Mouse (Mus musculus) kidney, embryonic 14.5 days (tissue): ENCODE measurements around the gene Hoxb1. TPM values are rescaled to one million over a fixed set of nuclear protein-coding genes. Genes with fewer than 3 reads are reported as not detected.

Experiments used
- ATAC-seq: fragments of 200-750 bp; cut with Nextera tagmentation; 2 replicates; pipeline ENCODE4 v1.8.0; 2017; ENCODE audit warnings: moderate number of reproducible peaks, mild to moderate bottlenecking, moderate TSS enrichment, moderate library complexity; ENCODE audit not compliant: low FRiP score, low TSS enrichment
- H3K27ac ChIP-seq: fragments of 300-500 bp; sonication (generic); 2 replicates; pipeline ENCODE4 v1.5.1; 2014; ENCODE audit warnings: low read depth, mild to moderate bottlenecking, low read length, moderate library complexity, mixed read lengths
- H3K27me3 ChIP-seq: fragments of 300-500 bp; sonication (generic); 2 replicates; pipeline ENCODE4 v1.6.1; 2014; ENCODE audit warnings: mild to moderate bottlenecking, low read length; ENCODE audit not compliant: control insufficient read depth, insufficient read depth
- H3K36me3 ChIP-seq: fragments of 300-500 bp; sonication (generic); 2 replicates; pipeline ENCODE4 v1.6.1; 2014; ENCODE audit warnings: low read length, mixed read lengths; ENCODE audit not compliant: control insufficient read depth, insufficient read depth
- H3K4me1 ChIP-seq: fragments of 300-500 bp; sonication (generic); 2 replicates; pipeline ENCODE4 v1.6.1; 2014; ENCODE audit warnings: low read length, mixed read lengths; ENCODE audit not compliant: control insufficient read depth, insufficient read depth
- H3K4me2 ChIP-seq: fragments of 300-500 bp; sonication (generic); replicated peaks from 2 replicates; pipeline ENCODE4 v1.6.1; 2014; ENCODE audit warnings: low read depth, mild to moderate bottlenecking, low read length
- H3K4me3 ChIP-seq: fragments of 300-500 bp; sonication (generic); 2 replicates; pipeline ENCODE4 v1.5.1; 2014; ENCODE audit warnings: mild to moderate bottlenecking, low read length
- H3K9ac ChIP-seq: fragments of 300-500 bp; sonication (generic); 2 replicates; pipeline ENCODE4 v1.6.1; 2014; ENCODE audit warnings: low read depth, mild to moderate bottlenecking, low read length, moderate library complexity
- H3K9me3 ChIP-seq: fragments of 300-500 bp; sonication (generic); 2 replicates; pipeline ENCODE4 v1.6.1; 2016; ENCODE audit warnings: low read length; ENCODE audit not compliant: control insufficient read depth
- WGBS: fragments of 180-500 bp; shearing (Covaris S2); extraction: QIAGEN DNeasy Blood & Tissue Kit; methylation state at CpG from one replicate; pipeline ENCODE4 v1.1.7; 2014; 5-methylcytosine and 5-hydroxymethylcytosine counted together
- polyA plus RNA-seq: library from polyadenylated mRNA; unstranded; fragments of >200 nt; fragmentation: Nextera tagmentation; extraction: Ambion mirVana; gene quantifications from 2 replicates; pipeline ENCODE4 v1.2.1, GENCODE M21; 2014

The Hoxb1 gene
- polyA plus RNA-seq, 1 experiment from 2014 or later = 0.37 TPM

DNA sequence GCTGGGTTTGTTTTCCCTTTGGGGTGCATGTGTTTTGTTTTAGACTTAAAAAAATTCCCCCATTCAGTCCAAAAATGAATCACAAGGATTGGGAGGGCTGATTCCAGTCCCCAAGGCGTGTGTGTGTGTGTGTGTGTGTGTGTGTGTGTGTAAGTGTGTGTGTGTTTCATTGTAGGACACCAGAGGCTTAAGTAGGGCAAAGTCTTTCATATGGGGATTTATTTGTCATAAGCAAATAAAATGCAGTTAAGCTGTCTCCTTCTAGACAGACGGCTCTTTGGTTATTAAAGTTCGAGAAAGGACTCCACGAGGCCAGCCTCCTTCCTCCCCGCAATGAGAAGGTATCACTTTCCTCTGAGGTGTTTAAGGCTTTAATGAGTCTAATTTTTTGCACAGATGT lies 43.7 kb upstream of the Hoxb1 start:
- Histone ChIP-seq H3K27me3 (no peaks in the 10 kb centered on the region), H3K4me2 (peak overlapping the region; percentile 95), H3K36me3 (peaks cover 19% of the 10 kb centered on the region), H3K27ac (peak overlapping the region; percentile 100), H3K4me1 (peaks cover 67% of the 10 kb centered on the region), H3K9me3 (no peaks in the 10 kb centered on the region), H3K9ac (peak overlapping the region; percentile 99), H3K4me3 (peak overlapping the region; percentile 53)
- no peak for ATAC-seq
- 19% methylated on average over 5 of the region's 5 CpGs for WGBS

DNA sequence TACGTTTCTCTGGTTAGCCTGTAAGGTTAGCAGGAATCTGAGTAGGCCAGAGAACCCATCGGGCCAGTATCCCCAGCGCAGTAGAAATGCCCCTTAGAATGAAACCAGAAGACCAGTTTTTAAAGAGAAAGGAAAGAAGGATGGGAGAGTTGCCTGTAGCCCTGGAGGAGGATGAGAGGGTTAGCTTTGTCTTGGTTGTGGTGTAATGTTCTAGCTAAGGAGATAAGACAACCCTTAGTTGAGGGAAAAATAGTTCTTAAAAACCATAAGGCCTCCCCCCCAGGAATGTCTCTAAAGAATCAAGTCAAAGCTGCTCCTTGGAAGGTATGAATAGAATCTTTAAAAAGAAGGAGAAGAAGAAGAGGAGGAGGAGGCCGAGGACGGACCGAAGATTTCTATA lies 42.8 kb upstream of the Hoxb1 start:
- Histone ChIP-seq H3K4me1 (peaks cover 74% of the 10 kb centered on the region), H3K9ac (peak overlapping the region; percentile 99), H3K27me3 (no peaks in the 10 kb centered on the region), H3K4me3 (peak overlapping the region; percentile 53), H3K36me3 (peaks cover 26% of the 10 kb centered on the region), H3K9me3 (no peaks in the 10 kb centered on the region), H3K27ac (peak overlapping the region; percentile 100), H3K4me2 (peak overlapping the region; percentile 95)
- 5% methylated on average over 6 of the region's 6 CpGs for WGBS
- ATAC-seq = no peak

DNA sequence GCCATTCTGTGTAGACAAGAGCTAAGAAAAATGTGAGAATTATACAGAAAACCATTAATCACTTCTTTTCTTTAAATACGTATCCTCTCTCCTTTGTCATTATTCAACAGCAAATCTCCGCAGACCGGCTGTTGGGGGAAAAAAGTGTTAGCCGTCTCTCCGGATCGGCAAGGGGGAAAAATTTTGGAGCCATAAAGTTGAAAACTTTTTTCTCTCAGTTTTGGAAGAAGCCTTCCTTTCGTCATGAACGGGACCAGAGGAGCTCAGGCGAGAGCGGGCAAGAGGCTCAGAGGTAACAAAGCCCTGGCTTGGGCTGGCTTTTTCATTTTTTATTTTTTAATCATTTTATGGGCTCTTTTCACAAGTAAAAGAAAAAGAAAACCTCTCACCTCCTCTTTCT lies 42.4 kb upstream of the Hoxb1 start, which contains the start of gene Hoxb3:
Hoxb3 (plus strand) TSS at position 173 of the 400 bp plus-strand sequence.
- WGBS = 24% methylated on average over 10 of the region's 10 CpGs
- Histone ChIP-seq H3K4me2 (peak within 1 kb of the TSS; percentile 95), H3K36me3 (peaks cover 28% of the 10 kb centered on the region), H3K27me3 (no peaks in the 10 kb centered on the region), H3K9ac (peak within 1 kb of the TSS; percentile 99), H3K4me1 (peaks cover 74% of the 10 kb centered on the region), H3K4me3 (peak within 1 kb of the TSS; percentile 53), H3K9me3 (no peaks in the 10 kb centered on the region), H3K27ac (peak within 1 kb of the TSS; percentile 100)
- ATAC-seq = no peak

DNA sequence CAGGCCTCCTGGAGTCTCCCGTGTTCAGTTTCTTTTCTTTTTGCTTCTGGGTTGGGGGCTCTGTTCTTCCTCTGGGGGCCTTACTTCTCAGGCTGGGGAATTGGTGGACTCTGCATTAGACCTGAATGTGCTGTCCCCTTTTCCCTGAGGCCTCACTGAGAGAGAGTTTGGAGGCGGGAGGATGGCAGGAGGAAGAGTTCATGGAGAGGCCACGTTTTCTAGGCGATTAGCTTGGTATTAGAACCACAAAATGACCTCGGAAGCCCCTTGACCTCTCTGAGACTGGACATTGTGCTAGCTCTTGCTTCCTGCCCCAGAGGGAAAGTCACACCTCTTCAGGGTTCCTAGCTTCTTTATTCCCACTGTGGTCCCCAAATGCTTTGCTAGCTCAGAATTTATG lies 41.4 kb upstream of the Hoxb1 start:
- Histone ChIP-seq H3K9me3 (no peaks in the 10 kb centered on the region), H3K9ac (peak overlapping the region; percentile 99), H3K36me3 (peaks cover 28% of the 10 kb centered on the region), H3K4me3 (peak overlapping the region; percentile 53), H3K27me3 (no peaks in the 10 kb centered on the region), H3K27ac (peak overlapping the region; percentile 100), H3K4me1 (peaks cover 79% of the 10 kb centered on the region), H3K4me2 (peak overlapping the region; percentile 95)
- ATAC-seq = no peak
- 4% methylated on average over 5 of the region's 5 CpGs for WGBS

DNA sequence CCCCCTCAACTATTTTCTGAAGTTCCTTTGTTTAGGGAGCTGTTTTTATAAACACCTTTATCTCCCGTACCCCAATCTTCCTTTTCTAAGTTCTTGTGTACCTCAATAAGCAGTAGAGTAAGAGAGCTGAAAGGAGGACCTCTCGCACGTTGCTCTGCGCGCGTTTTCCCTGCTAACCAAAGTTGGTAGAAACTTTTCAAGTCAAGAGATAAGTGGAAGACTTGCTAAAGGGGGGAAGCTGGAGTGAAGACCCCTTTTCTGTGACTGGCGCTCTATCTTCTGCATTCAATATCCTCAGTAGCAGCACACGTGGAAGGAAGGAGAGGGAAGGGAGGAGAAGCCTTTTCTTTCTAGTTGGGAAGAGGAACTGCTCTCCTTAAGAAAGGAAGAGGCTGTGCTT lies 40.6 kb upstream of the Hoxb1 start:
- peak overlapping the region; percentile 99 for H3K9ac ChIP-seq
- H3K4me1 ChIP-seq = peaks cover 87% of the 10 kb centered on the region
- H3K9me3 ChIP-seq = no peaks in the 10 kb centered on the region
- peak overlapping the region; percentile 100 for H3K27ac ChIP-seq
- peaks cover 30% of the 10 kb centered on the region for H3K36me3 ChIP-seq
- 19% methylated on average over 8 of the region's 8 CpGs for WGBS
- peak overlapping the region; percentile 53 for H3K4me3 ChIP-seq
- ATAC-seq = no peak
- H3K4me2 ChIP-seq = peak overlapping the region; percentile 95
- H3K27me3 ChIP-seq = no peaks in the 10 kb centered on the region

DNA sequence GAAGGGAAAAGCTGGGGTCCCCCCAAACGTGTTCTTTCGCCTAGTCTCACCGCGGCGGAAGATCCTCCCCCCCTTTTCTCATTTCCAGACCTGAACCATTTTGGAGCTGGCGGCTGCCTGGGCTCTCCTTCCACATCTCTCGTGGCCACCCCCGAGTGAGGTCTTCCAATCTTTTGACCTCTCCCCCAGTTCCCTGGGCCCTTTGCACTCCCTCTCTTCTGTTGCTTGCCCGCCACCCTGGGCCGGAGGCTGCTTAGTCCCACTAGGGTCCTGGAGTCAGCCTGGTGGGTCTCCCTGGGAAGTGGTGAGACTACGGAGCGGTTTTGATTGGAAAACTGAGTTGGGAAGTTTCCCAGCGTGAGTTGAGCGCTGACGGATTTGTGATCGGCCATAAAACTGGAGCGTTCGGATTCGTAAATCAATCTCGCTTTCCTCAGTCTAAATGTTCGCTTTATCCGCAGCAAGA lies 39.8 kb upstream of the Hoxb1 start:
- 8% methylated on average over 22 of the region's 22 CpGs for WGBS
- Histone ChIP-seq H3K4me2 (peak overlapping the region; percentile 95), H3K4me3 (peak overlapping the region; percentile 53), H3K27ac (peak overlapping the region; percentile 100), H3K9ac (peak overlapping the region; percentile 99), H3K4me1 (peaks cover 89% of the 10 kb centered on the region), H3K36me3 (peaks cover 30% of the 10 kb centered on the region), H3K9me3 (no peaks in the 10 kb centered on the region), H3K27me3 (no peaks in the 10 kb centered on the region)
- peak; percentile 51 for ATAC-seq

DNA sequence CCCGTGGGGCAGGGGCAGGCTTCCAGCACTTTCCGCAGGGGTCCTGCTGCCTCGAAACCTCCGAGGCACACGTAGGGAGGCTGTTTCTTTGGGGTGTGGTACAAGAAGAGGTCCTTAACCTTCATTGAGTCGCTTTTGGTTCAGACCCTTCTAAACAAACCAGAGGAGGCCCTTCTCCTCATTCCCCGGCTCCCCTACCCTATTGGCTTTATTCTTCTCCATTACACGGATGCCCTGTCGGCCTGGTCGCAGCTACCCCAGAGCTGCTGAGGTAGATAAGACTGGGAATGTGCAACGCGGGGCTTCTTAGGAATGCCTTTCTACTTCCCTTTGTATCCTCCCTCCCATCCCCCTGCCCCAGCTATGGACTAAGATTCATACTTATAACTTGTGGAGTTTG lies 38.8 kb upstream of the Hoxb1 start:
- ATAC-seq = no peak
- H3K4me2 ChIP-seq = peak overlapping the region; percentile 95
- WGBS = 21% methylated on average over 12 of the region's 12 CpGs
- H3K36me3 ChIP-seq = peaks cover 31% of the 10 kb centered on the region
- H3K9ac ChIP-seq = peak overlapping the region; percentile 99
- H3K4me1 ChIP-seq = peaks cover 94% of the 10 kb centered on the region
- H3K4me3 ChIP-seq = peak overlapping the region; percentile 53
- peak overlapping the region; percentile 100 for H3K27ac ChIP-seq
- no peaks in the 10 kb centered on the region for H3K9me3 ChIP-seq
- H3K27me3 ChIP-seq = no peaks in the 10 kb centered on the region

DNA sequence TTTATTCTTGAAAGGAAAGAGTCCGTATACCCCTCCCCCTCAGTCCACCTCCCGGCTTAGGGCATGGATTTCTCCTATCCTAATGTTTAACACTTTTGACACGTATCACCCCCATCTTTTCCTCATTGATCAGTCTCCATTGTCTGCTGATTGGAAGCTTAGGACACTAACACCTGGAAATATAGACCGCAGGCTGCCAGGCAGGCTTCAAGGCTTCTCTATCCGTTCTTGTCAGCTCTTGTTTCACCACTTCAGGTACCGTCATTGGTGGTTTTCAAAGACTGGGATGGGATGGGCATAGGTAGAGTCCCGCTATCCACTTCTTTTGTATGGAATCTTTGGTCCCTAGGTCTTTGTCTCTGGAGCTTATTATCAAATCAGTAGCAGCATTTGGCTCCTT lies 38.4 kb upstream of the Hoxb1 start:
- Histone ChIP-seq H3K27me3 (no peaks in the 10 kb centered on the region), H3K27ac (peak overlapping the region; percentile 100), H3K9me3 (no peaks in the 10 kb centered on the region), H3K4me3 (peak overlapping the region; percentile 53; the same call in 1 of the 2 replicates), H3K9ac (peak overlapping the region; percentile 99), H3K4me1 (peaks cover 94% of the 10 kb centered on the region), H3K4me2 (peak overlapping the region; percentile 95), H3K36me3 (peaks cover 31% of the 10 kb centered on the region)
- ATAC-seq = no peak
- WGBS = 32% methylated on average over 7 of the region's 7 CpGs

DNA sequence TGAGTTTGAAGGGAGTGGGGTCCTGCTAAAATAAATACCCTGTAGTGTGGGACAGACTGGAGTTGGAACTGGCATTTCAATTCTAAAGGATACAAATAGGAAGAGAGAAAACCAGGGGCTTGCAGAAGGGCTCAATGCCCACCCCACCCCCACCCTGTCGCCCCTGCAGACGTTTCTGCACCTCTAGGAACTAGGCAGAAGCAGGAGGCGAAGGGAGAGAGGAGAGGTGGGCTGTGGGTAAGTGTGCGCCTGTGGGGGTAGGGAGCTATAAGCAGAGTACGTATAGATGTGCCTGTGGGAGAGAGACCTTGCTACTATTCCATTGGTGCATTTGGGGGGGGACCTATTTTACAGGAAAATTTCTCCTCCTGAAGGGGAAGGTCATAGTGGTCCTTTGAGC lies 37.8 kb upstream of the Hoxb1 start:
- H3K27me3 ChIP-seq = no peaks in the 10 kb centered on the region
- H3K4me3 ChIP-seq = peak overlapping the region; percentile 15; the same call in 1 of the 2 replicates
- peak overlapping the region; percentile 99 for H3K9ac ChIP-seq
- no peaks in the 10 kb centered on the region for H3K9me3 ChIP-seq
- peaks cover 30% of the 10 kb centered on the region for H3K36me3 ChIP-seq
- H3K27ac ChIP-seq = peak overlapping the region; percentile 100
- H3K4me1 ChIP-seq = peaks cover 89% of the 10 kb centered on the region
- whole genome bisulfite sequencing = 26% methylated on average over 5 of the region's 5 CpGs
- peak overlapping the region; percentile 95 for H3K4me2 ChIP-seq
- ATAC-seq = no peak
